Mouse (Mus musculus) layer of hippocampus, postnatal 36 days (tissue): ENCODE measurements around the gene Tspyl1. TPM values are rescaled to one million over a fixed set of nuclear protein-coding genes. Genes with fewer than 3 reads are reported as not detected.
A peak's percentile ranks its signal among the peaks of the same experiment; 100 is the strongest.
"Not testable (repeated sequence)": the region's sequence is repeated elsewhere in the genome, so short reads cannot be mapped to it uniquely, and the experiment has no call there.

Experiments
- DNase-seq, 2 experiments: peaks; one replicate each; pipeline ENCODE4 v3.0.0; 2022
- total RNA-seq, 2 experiments: library from RNA; stranded (reverse); gene quantifications; 2 replicates each; pipeline ENCODE4 v1.2.3; 2021

Tspyl1 gene
- 100 to 1,000 TPM; 151 to 170 TPM for total RNA-seq

GRCm38 (mm10) chr10:34281962-34282388, at the start of gene Tspyl1:
Gene Tspyl1, plus strand, starts transcription at chr10:34282190.
- peak; percentile 97 for DNase-seq

GRCm38 (mm10) chr10:34233418-34233817, 48.6 kb upstream of the Tspyl1 start:
- no peak for DNase-seq

DNA sequence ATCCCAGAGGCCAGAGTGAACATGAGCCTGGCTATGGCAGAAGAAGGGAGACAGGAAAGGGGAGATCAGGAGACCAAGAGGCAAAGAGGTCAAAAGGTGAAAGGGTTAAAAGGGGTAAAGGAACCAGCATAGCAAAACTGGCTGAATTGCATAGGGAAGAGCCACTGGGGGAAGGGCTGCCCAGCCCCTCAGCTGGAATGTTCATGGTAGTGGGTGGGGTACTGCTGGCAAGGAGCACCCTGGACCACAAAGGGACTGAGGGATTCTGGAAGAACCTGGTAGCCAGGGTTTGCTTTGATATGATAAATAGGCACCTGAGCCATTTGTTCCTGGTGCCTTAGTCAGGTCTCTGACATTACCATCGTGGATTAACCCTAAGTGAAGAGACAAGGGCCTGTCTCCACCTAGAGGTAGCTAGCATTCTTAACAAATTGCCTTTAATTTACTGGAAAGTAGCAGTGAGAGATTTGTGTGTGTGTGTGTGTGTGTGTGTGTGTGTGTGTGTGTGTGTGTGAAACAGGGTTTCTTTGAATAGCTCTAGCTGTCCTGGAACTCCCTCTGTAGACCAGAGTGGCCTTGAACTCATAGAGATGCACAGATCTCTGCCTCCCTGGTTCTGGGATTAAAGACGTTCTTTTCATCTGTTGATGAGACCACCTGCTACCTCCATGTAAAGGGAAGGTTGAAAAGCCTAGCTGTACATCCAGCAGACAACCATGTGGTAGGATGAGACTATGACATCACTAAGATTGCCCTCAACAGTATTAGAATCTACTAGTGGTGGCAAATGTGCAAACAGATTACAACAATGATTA, 47.9 kb upstream of the Tspyl1 start:
- DNase-seq = no peak

DNA sequence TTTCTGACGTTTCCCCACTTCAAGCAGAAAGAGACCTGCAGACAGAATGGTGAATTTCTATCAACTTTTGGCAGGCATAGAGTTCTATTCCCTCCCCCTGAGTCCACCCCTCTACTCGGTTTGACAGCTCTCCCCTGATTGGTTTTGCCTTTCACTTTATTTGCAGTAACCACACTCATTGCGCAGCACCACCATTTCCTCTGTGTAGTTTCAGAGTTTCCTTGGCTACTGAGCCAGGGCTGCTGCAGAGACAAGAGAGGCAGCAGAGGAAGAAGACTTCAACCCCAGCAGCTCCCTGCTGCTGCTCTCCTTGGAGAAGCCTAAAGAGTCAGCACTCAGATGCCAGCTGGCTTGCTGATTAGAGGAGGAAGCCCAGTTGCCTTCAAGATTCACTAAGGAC, 46.6 kb upstream of the Tspyl1 start:
- no peak for DNase-seq

DNA sequence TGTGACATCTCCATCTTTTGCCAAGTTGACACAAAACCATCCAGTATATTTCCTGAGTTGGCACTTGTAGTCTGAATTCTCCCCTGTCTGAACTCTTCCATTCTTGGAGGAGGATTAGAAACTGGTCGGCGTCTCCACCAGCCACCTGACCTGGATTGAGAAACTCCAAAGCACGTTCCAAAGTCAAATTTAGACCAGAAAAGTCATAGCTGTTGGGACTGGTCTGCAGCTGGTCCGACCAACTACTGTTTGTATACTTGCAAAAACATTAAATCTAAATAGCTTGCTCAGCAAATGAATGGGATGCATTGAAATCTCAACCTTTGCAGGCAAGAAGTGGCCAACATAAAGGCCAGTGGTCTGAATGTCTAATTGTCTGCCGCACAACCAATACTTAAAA, 45.4 kb upstream of the Tspyl1 start:
- DNase-seq = no peak

- DNase-seq = no peak
Measured at GRCm38 (mm10) chr10:34238536-34238935, 43.5 kb upstream of the Tspyl1 start.

DNA sequence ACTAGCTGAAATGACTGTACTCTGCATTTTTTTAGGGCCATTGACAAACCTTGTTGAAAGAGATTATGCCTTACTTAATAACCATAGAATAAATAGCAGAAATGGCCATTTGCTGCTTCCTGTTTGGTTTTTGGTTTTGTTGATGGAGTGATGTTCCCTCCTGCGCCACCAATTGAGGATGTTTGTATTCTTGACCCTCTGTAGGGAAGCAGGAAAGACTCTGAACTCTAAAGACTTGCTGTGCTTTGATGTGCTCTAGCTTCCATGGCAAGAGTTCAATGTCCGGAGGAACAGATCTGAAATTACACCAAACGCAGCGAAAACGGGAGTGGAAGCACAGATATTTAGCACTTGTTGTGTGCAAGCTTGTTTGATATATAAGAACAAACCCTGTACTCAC, 37.2 kb upstream of the Tspyl1 start:
- no peak for DNase-seq

DNA sequence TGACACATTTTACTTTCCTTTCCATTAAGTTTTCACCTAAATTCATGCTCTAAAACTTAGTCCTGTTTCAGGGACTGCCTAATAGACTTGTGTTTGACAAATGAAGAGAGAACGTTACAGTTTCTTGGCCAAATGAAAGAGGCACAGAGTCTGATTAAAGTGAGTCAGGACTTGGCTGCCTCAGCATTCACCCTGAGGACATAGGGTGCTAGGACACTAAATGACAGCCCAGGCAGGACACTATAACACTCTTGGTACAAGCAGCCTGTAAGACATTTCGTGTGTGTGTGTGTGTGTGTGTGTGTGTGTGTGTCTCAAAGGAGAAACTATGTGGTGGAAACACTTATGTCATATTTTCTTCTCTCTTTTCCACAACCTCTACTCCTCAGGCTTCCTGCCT, 35.9 kb upstream of the Tspyl1 start:
- DNase-seq = no peak

DNA sequence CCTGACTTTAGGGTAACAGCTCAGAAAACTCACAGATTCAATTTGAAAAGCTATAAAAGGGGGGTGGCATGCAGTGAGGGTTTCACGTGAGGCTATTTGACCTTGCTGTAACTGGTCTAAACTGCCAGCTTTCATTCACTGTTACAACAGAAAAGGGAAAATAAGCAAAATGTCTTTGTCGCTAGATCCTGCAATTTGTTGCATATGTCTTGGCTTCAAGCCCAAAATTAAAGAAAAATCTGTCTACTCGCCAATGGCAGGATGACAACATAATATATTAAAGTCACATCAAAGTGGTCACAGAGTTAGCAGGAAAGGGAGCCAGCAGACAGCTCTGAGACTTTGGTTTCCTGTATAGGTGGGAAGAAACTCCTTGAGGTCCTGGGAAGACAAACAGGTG, 34.2 kb upstream of the Tspyl1 start:
- DNase-seq = no peak

DNA sequence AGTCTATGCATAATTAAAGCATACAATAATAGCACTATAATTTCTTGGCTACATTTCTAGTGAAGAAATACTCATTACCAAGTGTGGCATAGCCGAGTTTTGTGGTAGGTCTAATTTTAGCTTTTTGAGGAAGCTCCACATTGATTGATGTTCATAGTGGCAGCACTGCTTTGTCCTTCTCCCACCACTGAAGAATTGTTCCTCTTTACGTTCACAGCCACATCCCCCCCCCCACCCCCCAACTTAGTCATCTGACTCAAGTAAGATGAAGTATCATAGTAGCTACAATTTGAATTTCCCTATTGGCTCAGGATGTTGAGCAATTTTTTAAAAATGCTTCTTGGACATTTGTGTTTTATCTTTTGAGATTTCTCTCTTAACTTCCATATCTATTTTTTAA, 32.4 kb upstream of the Tspyl1 start:
- no peak for DNase-seq

DNA sequence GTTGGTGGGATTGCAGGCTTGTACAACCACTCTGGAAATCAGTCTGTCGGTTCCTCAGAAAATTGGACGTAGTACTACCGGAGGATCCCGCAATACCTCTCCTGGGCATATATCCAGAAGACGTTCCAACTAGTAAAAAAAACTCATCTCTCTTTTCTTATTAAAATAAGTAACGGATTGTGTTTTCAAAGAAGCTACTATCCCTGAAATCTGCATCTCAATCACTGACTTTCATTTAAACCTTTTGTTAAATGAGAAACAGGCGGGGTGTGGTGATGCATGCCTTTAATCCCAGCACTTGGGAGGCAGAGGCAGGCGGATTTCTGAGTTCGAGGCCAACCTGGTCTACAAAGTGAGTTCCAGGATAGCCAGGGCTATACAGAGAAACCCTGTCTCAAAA, 29.2 kb upstream of the Tspyl1 start:
- not testable (repeated sequence) for DNase-seq

DNA sequence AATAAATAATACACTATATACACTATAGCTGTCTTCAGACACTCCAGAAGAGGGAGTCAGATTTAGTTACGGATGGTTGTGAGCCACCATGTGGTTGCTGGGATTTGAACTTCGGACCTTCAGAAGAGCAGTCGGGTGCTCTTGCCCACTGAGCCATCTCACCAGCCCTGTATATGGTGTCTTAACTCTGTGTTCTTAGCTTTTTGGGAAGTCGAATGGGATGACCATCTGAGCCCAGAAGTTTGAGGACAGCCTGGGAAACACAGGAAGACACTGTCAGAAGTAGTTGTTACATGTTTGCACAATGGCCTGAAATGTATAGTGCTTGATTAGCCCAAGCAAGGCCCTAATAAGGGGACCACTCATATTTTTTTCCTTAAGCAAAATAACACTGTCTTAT, 16.9 kb upstream of the Tspyl1 start:
- DNase-seq = no peak

- DNase-seq = no peak
Measured at GRCm38 (mm10) chr10:34267312-34268070, 14.5 kb upstream of the Tspyl1 start.

DNA sequence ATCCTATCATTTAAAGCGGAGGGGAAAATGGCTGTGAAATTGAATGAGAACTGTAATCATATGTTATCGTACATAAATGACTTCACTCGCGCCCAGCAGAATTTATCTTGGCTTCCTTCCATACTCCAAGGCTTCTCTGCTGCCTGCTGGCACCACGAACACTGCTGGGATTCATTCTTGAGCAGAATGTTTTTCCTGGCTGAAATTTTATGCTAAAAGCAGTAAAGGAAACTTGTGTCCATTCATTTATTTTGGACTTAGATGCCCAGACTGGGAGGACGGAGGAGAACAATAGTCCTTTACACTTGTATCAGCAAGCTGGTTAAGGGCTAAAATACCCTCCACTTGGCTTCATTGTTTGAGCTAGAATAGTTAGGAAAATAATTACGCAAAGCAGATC, 10.3 kb upstream of the Tspyl1 start:
- DNase-seq = peak in 1 of 2 experiments; percentile 11

DNA sequence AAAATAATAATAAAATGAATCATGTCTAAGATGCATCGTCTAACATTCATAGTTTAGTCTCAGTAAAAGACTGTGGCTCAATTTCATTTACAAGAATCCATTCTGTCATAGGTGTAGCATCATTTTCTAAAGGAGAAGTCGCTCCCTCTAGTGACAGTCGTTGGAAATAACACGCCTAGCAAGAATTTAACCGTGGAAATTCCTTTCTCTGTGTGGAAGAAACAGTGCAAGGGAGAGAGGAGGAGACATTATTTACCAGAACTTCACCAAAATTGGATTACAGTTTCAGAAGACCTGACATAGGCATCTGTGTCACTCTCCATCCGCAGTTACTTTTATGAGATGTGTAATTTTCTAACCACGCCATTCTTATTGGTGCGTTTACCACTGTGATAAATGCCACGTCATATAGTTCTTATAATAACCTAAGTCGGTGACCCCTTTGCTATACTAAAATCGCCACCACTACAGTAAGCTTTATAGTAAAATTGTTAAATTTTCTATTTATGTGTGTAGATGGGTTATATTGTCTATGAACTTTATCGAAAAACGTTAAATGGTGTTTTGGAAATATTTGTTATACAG, 1.3 kb upstream of the Tspyl1 start:
- peak in 1 of 2 experiments; percentile 30 for DNase-seq

DNA sequence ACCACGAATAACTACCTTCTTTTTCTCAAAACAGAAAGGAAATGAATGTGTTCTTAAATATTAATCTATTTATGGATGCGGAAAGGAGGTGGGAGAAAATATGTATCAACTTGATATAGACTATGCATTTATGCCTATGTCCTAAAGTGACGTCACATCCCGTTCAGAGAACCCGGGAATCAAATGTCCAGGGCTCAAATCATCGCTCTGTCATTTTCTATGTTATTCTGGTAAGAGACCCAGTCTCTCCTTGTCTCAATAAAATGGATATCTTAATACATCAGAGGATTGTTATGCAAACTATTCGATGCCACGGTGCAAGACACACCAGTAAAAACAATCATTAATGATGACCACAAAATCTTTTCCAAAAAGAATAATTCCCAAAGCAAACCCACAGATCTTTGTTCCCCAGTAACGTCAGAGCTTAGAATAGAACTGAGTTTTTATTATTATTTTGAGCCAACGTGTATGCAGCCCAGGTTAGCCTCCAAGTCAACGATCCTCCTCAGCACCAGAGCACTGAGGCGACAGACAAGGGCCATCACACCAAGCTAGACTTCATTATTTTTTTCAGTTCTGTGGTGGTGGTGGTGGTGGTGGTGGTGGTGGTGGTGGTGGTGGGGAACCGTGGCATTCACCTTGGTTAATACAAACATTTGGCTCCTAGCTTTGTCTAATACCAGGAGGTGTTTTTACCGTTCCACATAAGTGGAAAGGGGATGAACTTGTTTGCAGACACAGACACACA, 604 bp upstream of the Tspyl1 start:
- no peak for DNase-seq

DNA sequence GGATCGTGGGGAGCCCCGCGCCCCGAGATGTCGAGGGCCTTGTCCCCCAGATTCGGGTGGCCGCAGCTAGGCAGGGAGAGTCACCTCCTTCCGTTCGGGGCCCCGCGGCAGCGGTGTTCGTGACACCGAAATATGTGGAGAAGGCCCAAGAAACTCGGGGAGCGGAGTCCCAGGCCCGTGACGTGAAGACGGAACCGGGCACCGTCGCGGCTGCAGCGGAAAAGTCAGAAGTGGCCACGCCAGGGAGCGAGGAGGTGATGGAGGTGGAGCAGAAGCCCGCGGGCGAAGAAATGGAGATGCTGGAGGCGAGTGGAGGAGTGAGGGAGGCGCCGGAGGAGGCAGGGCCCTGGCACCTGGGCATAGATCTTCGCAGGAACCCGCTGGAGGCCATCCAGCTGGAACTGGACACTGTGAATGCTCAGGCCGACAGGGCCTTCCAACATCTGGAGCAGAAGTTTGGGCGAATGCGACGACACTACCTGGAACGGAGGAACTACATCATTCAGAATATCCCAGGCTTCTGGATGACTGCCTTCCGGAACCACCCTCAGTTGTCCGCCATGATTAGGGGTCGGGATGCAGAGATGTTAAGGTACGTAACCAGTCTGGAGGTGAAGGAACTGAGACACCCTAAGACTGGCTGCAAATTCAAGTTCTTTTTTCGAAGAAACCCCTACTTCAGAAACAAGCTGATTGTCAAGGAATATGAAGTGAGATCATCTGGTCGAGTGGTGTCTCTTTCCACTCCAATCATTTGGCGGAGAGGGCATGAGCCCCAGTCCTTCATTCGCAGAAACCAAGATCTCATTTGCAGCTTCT, 639 bp downstream of the Tspyl1 start:
- peak; percentile 47 to 48 for DNase-seq

DNA sequence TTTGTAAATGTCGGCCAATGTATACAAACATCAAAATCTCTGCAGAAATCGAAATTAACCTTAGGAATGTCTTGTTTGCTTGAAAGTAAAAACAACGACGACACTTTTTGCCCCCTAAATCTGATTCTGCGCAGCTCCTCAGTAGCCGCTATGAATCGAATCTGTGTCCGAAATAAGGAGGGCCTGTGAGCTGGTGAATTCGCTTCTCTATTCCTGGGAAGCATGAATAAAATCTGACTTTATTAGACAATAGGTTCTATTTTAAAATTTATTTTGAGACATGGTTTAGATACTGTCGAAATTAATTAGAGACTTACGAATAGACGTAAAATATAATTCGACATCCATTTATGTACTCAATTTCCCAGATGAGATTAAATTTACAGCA, 14.9 kb downstream of the Tspyl1 start:
- DNase-seq = no peak

DNA sequence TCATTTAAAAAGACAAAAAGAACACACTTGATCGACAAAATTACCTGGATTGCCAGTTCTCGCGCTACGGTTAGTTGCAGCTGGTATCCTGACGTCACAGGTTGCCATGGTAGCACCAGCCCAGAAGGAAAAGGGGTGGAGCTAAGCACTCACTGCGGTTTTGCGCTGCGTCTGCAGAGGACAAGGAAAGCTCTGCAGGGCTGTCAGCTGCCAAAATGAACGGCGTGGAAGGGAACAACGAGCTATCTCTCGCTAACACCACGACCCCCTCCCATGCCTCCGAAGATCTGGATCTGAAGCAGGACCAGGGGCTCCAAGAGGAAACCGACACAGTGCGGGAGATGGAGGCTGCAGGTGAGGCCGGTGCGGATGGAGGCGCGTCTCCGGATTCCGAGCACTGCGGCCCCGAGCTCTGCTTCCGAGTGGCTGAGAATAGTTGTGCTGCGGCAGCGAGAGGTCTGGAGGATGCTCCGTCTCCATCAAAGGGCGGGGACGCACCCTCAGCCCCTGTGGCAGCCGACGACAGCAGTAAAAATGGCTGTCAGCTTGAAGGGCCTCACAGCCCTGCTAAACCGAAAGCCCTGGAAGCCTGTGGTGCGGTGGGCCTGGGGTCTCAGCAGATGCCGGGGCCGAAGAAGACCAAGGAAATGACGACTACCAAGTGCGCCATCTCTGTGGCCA, 15.4 kb downstream of the Tspyl1 start, which contains the start of gene Tspyl4:
Gene Tspyl4, plus strand, starts transcription at position 144 of the 681 bp plus-strand sequence.
- DNase-seq = peak; percentile 90 to 92

GRCm38 (mm10) chr10:34297980-34298753, 16.2 kb downstream of the Tspyl1 start:
- peak in 1 of 2 experiments; percentile 29 for DNase-seq
